Mouse (Mus musculus): ENCODE results near the gene Sf3a2.

Gene Sf3a2

DNA sequence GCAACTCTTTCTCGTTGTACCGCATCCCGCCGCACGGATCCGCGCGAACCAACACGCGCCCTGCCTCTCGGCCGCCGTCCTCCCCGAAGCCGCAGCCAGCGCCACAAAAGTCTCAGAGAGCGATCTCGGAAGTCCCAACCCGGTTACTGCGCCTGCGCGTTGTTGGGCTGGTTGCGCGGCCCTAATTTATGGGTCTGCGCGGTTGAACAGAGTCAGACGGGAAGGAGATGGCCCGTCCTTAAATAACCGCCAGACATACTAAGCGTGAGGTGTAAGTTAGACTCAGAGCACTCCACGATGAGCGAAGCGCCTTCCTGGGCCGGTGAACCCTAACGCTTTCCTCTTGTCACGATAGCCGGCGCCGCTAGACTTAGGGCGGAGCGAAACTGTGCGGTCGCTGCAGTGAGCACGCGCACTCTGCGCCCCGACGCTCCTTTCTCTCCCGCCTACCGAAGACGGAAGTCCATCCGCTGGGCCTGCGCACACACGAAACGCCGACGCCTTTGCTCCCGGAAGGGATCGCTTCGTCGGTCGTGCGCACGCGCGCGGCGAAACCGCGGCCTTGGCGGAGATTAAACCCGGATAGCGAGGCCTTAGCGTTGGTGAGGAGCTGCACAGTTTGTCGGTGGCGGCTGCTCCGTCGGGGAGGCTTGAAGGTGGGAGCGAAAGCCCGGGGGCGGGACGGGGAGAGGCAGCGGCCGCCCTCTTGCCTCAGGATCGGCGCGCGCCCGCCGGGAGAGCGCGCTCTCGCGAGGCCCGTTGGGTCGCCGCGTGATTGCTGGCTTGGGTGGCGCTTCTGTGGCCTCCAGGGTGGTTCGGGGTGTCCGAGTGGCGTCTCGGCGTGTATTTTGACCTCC, at the start of gene Sf3a2, which contains the start of gene Plekhj1:
Sf3a2 (plus strand) TSS at position 49 of the 857 bp plus-strand sequence.
Plekhj1 (minus strand) TSS at position 477 of the 857 bp plus-strand sequence.
- peak; percentile 97 for DNase-seq (ENCODE audit: low spot score in 2 of 2)

DNA sequence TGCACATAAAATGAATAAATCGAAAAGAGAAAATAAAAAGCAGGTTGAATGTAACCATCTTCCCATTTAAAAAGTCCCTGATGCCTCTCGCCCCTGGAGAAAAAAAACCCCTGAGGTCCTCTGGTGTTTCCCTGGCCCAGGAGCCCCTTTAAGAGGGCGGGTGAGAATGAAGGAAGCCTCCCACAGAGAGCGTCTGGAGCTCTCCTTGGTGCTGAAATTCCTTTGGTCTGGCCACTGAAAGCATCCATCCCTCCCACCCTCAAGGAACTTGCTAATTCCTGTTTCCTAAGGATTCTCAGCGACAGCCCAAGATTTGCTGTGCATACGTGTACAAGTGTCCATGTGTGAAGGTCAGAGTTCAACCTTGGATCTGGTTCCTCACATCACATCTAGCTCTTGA, 49.4 kb upstream of the Sf3a2 start:
- no peak for DNase-seq (ENCODE audit: low spot score in 2 of 2)

DNA sequence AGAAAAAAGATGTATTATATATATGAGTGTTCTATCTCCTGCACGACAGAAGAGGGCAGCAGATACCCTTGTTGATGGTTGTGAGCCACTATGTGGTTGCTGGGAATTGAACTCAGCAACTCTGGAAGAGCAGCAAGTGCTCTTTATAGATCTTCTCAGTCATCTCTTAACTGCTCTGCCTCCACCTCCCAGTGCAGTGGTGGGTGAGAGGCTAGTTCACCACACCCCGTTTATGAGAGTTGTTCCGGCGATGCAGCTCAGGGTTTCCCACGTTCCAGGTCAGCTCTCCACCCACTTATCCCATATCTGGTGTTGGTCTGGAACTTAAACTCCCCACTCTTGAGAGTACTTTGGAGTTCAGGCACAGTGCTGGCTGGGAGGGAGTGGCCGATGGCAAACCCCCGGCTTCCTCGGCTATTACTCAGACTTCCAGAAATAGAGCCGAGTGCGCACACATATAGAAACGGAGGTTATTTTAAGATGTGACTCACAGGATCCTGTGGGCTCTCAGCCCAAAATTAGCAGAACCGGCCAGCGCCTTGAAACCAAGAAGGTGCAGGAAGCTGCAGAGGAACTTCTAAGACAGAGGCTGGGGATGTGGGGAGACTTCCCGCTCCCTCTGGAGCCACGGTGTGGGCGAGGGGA, 46.7 kb upstream of the Sf3a2 start:
- DNase-seq (ENCODE audit: low spot score in 2 of 2): peak; percentile 28 to 48

- DNase-seq (ENCODE audit: low spot score in 2 of 2): no peak
Observed at GRCm38 (mm10) chr10:80752079-80752625, 45.8 kb upstream of the Sf3a2 start.

DNA sequence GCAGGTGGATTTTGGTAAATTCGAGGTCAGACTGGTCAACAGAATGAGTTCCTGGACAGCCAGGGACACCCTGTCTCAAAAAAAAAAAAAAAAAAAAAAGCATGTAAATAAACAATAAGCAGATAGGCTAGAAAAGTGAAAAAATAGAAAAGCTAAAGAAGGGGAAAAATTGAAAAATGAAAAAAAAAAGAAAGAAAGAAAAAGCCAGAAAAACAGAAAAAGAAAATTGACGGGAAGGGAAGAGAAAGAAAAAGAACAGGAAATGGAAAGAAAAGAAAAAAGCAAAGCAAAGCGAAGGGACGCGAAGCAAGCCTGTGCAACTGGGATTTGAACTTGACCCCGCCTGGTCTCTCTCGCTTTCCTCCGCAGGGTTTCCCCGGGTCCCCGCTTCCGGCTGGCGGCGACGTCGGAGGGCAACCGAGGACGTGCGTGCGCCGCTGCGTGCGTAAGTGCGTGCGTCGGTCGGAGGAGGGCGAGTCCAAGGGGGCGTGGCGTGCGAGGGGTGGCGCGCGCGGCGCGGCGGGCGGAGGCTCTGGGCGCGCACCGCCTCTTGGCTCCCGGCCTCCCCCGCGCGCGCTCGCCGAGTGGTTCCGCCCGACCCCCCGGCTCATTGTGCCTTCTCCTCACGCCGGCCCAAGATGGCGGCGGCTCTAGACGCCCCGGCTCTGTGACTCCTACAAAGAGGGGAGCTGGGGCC, 43.3 kb upstream of the Sf3a2 start, which contains the start of gene Dot1l:
Dot1l (plus strand) TSS at position 613 of the 697 bp plus-strand sequence.
- peak; percentile 92 to 96 for DNase-seq (ENCODE audit: low spot score in 2 of 2)

GRCm38 (mm10) chr10:80755291-80756015, 42.5 kb upstream of the Sf3a2 start:
- DNase-seq (ENCODE audit: low spot score in 2 of 2): peak in 1 of 2 experiments; percentile 15

DNA sequence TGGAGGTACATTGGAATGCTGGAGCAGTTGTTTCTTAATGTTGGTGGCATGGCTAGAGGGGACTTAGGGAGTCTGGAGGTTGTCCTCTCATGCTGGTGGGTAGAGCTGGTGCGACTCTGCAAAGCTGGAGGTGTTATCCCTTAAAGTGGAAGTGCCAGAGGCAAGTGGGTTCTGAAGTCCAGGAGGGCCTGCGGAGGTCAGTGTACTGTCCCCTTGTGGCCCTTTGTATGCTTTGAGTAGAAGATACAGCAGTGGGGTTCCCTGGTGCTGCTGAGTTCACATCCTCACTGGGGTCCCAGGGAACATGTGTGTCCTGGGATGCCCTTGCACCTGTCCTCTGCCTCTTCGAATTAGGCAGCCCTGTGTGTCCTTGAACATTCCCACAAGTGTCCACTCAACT, 41.9 kb upstream of the Sf3a2 start:
- no peak for DNase-seq (ENCODE audit: low spot score in 2 of 2)

- DNase-seq (ENCODE audit: low spot score in 2 of 2): no peak
Observed at GRCm38 (mm10) chr10:80756509-80756908, 41.5 kb upstream of the Sf3a2 start.

DNA sequence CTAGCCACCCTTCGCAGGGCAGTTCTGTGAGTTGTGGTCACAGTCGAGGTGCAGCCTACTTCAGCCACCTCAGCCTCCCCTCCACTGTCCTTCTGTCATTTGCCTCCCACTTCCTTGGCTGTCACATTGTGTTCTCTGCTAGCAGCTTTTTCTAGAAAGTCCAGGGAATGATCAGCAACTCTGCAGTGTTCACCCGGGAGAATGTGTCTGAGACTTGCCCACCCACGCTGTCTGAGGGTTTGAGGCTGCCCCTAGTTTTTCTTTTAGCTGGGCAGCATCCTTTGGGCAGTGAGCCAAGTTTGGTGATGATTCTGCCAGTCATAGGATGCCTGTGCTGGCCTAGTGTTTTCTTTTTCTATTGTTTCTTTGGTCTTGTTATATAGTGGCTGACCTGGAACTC, 41.0 kb upstream of the Sf3a2 start:
- DNase-seq (ENCODE audit: low spot score in 2 of 2): no peak

GRCm38 (mm10) chr10:80757717-80758116, 40.3 kb upstream of the Sf3a2 start:
- peak; percentile 27 to 50 for DNase-seq (ENCODE audit: low spot score in 2 of 2)

GRCm38 (mm10) chr10:80758651-80759050, 39.3 kb upstream of the Sf3a2 start:
- DNase-seq (ENCODE audit: low spot score in 2 of 2): no peak

DNA sequence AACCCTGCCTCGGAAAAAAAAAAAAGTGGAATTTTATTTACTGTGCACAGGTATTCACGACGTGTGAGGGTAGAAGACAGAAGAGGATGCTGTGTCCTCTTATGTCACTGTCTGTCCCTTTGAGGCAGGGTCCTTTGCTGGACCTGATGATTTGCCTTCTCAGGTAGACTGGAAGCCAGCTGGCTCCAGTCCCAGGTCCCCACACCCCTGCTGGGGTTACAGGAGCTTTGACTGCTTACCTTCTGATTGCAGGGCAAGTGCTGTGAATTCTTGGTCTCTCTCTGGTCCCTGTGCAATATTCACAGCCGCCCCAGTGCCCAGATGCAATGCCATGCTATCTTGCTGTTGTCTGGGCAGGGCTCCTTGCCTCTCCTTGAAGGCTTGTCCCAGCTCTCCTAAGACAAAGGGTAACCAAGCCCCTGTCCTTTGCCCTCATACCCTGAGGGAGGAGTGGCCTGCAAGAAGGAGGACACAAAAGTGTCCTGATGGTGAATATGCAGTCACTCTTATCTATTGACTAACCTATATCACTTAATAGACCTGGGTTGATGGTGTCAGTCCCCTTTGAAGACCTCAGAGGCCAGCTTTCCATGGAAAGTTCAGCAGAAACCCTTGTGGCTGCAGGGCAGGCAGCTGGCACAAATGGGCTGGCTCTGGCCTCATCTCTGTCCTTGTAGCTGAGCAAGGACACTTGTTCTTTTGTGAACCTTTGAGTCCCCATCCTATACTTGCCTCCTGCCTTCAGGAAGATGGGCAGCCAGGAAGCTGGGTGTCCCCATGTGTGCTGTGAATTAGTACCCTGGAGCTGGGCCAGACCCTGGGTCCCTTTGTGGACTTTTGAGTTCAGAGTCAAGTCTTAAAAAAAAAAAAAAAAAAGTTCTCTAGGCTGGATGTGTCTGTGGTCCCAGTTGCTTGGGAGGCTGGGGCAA, 37.1 kb upstream of the Sf3a2 start:
- no peak for DNase-seq (ENCODE audit: low spot score in 2 of 2)

DNA sequence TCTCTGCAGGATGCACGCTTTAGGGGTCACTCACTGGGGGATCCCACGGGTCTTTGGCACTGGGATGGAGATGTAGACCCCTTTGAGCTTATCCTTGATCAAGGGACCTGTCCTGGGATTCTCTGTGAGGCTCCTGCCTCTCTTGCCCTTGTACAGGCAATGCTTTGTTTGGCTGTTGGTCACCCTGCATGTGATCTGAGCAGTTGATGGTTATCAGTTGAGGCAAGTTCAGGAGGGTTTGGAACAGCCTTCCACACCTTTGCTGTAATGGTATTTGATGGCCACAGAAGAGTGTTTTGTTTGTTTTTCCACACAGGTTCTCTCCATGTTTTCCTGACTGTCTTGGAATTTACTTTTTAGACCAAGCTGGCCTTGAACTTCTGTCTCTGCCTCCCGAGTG, 36.2 kb upstream of the Sf3a2 start:
- DNase-seq (ENCODE audit: low spot score in 2 of 2): no peak

- no peak for DNase-seq (ENCODE audit: low spot score in 2 of 2)
Observed at GRCm38 (mm10) chr10:80763502-80763901, 34.5 kb upstream of the Sf3a2 start.

DNA sequence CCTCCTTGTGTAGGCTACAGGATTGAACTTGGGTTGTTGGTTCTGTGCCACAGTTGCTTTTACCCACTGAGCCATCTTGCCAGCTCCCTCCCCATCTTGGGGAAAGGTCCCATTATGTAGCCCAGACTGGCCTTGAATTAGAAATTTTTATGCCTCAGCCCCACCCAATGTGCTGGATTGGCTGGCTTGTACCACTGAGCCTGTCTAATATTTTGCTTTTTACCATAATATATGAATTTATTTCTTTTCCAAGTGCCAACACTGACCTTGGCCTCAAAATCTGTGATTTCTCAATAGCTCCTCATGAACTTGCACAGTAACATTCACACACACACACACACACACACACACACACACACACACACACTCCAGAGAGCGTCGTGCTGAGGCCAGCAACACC, 32.3 kb upstream of the Sf3a2 start:
- no peak for DNase-seq (ENCODE audit: low spot score in 2 of 2)

- DNase-seq (ENCODE audit: low spot score in 2 of 2): no peak
Observed at GRCm38 (mm10) chr10:80766161-80766815, 31.7 kb upstream of the Sf3a2 start.

GRCm38 (mm10) chr10:80768365-80768764, 29.6 kb upstream of the Sf3a2 start:
- no peak for DNase-seq (ENCODE audit: low spot score in 2 of 2)

DNA sequence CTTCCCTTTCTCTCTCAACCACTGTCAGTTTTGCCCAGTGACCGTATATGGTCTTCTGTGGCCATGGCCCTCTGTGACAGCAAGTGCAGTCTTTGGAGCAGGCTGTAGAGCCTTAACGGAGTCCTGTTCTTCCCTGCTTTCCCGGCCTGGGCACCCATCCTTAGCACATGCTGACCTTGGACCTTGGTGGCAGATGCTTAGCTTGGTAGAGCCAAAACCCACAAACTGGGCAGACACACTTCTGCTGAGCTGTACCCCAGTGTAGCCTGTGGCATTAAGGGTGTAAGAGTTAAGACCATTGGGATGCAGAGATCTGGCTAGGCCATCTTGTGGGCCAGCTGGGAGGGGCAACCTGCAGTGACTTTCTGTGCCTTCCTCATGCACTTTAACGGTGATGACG, 24.2 kb upstream of the Sf3a2 start:
- DNase-seq (ENCODE audit: low spot score in 2 of 2): no peak

DNA sequence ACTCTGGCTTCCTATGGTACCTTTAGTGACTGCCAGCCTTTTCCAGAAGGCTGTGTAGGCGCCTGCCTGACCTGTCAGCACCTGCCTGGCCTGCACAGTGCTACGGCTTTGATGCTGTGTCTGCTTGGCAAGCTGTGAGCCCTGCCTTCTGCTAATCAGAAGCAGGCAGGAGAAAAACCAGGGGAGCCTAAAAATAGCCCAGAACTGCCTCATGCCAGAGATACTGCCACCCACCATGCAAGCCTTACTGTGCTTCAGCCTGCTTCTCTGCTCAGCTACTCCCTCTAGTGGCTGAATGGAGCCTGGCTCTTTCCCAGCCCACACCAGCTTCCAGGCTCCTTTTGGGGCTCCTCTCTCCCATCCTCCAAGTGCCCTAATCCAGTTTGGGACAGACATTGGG, 23.4 kb upstream of the Sf3a2 start:
- peak; percentile 76 to 85 for DNase-seq (ENCODE audit: low spot score in 2 of 2)

GRCm38 (mm10) chr10:80774981-80775380, 23.0 kb upstream of the Sf3a2 start:
- DNase-seq (ENCODE audit: low spot score in 2 of 2): no peak

Measured in frontal cortex, postnatal 25 days (tissue).